Mouse (Mus musculus): Measurements from ENCODE around the gene Gm5148.

- TF ChIP-seq CTCF (IDR thresholded peaks at IDR 0.05; ENCODE audit: extremely low read depth, insufficient read depth, low read length) (no peak), POLR2A (IDR thresholded peaks at IDR 0.05; ENCODE audit: extremely low read depth, insufficient read depth, low read length) (no peak)
Measured at GRCm38 (mm10) chr3:37666291-37667118, 57.8 kb downstream of the Gm5148 start.

Measured in cortical plate, adult 2 months (tissue).